Mouse (Mus musculus) ES-Bruce4 (cell line): ENCODE measurements around the gene Pes1.

ENCODE experiments used
- CTCF ChIP-seq: IDR thresholded peaks from one replicate; pipeline ENCODE4 v1.8.1; 2011; ENCODE audit warnings: low read depth, low read length
- POLR2A ChIP-seq: IDR thresholded peaks from one replicate; pipeline ENCODE4 v1.8.1; 2011; ENCODE audit warnings: low read length; ENCODE audit not compliant: insufficient read depth

DNA sequence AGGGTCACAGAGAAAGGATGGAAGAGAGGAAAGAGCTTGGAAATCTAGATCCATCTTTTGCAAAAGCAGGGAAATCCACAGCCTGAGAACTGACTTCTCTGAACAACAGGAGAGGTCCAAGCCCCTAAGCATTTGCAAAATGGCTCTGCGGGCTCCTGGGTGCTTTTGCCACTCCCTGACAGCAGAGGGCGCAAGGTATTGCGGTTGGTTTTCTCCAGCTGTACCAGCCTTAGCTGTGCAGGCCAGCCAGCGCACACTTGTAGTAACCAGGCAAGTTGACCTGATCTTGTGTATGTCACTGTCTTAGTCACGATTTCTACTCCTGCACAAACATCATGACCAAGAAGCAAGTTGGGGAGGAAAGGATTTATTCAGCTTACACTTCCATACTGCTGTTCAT is 37.8 kb downstream of the Pes1 start:
- TF ChIP-seq CTCF: peak; percentile 86
- no peak for TF ChIP-seq POLR2A
